Mouse (Mus musculus): ENCODE measurements around the gene Capn13.
"Not testable (repeated sequence)": the region's sequence is repeated elsewhere in the genome, so short reads cannot be mapped to it uniquely, and the experiment has no call there.

Gene Capn13

DNA sequence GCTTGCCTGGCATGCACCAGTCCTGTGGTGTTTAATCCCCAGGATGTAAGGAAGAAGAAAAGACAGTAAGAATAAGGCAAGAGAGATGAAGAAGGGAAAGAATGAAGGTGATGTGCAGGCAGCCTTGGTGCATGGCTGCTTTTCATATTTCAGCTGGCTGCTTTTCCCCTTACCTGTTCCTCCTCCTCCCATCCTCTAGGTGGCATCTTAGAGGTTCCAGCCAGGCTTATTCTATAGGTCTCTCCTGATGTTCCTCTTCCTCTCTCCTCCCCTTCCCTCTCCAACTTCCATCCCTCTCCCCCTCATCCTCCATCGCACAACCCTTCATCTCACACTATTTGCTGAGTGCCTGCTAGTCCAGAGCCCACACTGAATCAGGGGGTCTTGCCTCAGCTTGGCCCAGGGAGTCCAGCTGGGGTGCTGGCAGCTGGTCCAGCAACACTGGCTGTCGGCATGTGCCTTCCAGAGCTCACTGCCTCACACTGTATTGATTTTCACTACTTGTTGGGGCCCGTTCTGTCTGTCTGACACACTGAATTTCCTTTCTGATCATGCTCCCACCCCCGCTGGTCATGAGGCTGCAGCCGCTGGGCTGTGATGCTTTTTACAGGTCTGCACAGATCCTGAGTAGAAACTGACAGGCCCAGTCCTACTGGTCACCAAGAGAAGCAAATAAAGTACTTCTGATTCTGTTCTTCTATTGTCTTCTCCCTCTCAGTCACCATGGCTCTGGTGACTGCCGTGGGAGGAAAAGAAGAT is 56.9 kb downstream of the Capn13 start:
- no peak for DNase-seq (ENCODE audit: extremely low spot score, low spot score)

DNA sequence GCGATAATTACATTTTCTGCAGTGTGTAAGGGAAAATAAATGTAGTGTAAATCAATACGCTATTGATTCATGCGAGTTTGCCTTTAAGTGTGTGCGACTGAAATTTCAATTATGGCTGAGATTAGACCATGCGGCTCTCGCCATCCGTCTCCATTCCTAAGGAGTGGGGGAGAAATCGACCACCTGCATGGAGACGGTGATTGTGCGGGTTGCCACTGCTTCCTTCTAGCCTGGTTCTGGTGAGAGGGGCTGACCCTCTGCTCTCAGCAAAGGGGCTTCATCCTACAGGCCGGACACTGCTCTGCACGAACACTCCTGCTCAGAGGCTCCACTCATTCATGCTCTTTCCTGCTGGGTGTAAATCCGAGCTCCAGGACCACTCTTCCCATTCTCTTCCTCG is 58.0 kb downstream of the Capn13 start:
- no peak for DNase-seq (ENCODE audit: extremely low spot score, low spot score)

DNA sequence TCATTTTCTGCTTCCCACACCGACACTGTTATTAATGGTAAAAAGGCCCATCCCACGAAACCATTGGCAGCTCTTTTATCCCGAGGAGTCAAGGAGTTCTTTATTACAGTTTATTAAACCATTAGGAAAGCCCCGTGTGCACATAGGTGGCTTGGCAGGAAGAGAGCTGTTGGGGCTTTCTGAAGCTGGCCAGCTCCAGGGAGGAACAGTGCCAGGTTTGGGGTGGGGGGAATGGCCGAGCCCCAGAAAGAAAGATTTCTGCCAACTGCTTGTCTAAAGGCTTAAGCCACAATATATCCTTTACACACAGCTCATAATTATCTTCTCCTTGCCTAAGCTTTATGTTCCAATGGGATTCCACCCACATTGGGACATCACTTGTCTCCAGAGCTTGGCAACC is 71.6 kb downstream of the Capn13 start:
- no peak for DNase-seq (ENCODE audit: extremely low spot score, low spot score)

DNA sequence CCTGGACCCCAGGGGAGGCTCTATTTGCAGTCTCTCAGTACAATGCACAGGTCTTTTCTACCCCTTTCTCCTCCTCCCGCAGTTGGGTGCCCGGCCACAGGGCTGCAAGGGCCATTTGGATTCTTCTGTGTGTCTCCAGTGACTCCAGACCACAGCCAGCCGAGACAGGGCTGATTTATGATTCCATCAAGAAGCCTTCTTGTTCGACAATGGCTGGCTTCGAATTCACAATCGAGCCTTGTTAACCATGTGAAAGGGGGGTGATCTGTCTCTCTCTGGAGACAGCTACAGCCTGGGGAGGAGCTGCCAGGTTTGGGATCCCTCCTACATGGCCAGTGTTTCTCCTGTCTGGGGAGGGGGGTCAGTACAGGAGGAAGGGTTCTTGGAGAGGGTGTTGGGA is 75.4 kb downstream of the Capn13 start:
- DNase-seq (ENCODE audit: extremely low spot score, low spot score) = peak; percentile 50

DNA sequence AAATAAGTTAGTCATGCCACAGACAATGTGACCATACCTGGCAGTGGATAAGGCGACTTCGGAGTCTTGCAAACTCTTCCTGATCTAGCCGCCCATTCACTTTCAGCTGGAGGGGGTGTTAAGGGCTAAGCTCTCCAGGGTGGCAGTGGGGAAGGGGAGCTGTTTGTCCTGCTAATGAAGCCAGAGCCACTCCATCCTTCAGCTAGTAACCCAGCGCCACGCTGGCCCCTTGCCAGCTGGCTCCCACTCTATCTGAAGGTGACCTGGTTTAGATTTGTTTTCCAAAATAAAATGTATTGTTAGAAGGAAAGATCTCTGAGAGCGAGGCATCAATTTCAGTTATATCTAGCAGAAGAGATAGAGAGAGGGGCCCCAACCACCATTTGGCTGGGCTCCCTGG is 75.9 kb downstream of the Capn13 start:
- no peak for DNase-seq (ENCODE audit: extremely low spot score, low spot score)

DNA sequence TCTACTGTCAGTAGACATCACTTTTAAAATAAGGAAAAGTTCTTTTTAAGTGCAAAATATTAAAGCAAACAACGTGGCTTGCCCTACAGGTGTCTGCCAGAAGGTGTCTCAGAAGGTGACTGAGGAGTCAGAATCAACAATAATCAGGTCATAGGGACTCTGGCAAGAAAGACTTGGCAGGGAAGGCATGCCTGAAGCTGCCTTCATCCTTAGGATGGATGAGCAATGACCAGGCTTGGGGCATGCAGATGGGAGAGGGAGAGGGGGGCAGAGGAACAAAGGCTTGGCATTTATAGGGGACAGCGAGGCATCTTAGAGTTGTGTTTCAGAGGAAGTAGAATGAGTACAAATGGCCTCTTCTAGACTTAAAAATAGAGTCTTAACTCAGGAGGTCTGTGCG is 76.7 kb downstream of the Capn13 start:
- DNase-seq (ENCODE audit: extremely low spot score, low spot score) = no peak

DNA sequence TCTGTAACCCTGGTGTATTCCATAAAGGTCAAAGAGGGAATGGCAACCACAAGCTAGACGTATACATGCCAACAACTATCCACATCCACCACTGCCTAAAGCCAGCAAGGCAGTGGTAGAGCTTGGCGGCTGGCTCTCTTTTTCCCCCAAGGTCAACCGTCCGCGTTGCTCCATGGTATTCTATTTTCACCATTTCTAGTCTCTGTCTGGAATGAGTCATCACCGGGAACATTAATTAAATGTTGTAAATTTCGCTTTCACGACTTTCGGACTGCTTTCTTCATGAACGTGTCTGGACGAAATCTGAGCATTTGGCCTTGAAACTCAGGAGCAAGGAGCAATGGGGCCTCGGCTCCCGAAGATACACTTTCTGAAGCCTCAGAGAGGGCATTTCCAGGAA is 85.9 kb downstream of the Capn13 start:
- no peak for DNase-seq (ENCODE audit: extremely low spot score, low spot score)

DNA sequence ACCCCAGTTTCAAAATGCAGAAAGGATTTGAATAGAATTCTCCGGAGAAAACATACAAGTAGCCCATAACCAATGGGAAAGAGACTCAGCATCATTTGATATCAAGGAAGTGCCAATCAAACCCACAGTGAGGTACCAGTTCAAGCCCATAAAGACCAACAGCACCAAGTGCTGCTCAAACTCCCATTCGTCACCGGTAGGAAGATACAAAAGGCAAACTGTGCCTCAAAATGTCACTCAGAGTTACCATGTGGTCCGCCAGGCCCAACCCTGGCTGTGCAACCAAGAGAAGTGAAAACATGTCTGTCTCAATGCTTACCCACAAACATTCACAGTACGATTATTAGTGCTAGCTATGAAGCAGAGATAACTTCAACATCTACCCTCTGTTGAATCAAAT is 89.2 kb downstream of the Capn13 start:
- no peak for DNase-seq (ENCODE audit: extremely low spot score, low spot score)

DNA sequence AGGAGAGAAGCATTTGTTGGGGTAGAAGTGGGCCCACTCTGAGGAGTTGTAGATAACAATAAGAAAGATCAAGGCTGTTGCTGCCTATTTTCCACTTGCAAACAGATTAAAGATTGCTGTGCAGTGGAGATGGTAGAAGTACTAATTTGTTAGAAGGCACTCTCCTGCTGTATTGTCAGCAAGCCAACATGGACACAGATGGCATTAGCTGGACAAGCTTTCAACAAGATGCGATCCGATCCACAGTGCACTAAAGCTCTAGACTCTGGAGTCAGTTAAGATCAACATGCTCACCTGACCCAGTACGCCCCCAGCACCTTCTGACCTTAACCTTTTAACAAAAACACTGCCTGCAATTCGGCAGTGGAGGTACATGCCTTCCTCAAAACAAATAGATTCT is 92.0 kb downstream of the Capn13 start:
- DNase-seq (ENCODE audit: extremely low spot score, low spot score) = no peak

DNA sequence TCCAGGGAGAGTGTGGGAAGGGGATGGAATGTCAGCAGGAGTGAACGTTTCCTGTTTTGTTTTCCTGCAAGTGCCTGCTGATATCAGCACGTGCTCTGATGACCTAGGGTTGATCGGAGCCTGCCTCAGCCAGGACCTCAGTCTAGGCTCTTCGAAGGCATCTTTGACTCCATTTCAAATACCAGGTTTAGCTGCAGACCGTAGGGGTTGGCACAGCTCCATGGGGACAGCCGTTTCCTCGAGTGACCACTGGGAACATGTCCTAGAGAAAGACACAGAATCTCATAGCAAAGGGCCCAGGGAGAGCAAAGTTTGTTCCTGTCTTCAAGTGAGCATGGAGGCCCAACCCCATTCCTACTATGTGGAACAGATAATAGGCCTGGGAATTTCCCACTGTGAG is 94.0 kb downstream of the Capn13 start:
- peak; percentile 21 for DNase-seq (ENCODE audit: extremely low spot score, low spot score)

DNA sequence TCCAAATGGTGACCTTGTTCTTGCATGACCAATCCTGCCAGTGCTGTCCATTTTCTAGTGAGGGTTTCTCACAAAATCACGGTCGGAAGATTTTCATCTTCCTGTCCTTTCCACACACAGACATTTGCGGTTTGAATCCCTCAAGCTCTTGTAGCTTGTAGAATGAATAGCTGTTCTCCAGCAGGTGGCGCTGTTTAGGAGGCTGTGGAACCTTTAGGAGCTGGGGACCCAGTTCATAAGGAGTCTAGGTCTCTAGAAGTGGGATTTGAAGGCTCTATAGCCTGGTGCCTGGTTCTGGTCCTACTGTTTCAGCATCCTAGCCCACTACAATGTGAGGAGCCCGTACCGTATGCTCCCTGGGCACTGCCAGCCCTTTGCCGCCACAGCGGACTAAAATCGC is 95.0 kb downstream of the Capn13 start:
- DNase-seq (ENCODE audit: extremely low spot score, low spot score) = peak; percentile 80

DNA sequence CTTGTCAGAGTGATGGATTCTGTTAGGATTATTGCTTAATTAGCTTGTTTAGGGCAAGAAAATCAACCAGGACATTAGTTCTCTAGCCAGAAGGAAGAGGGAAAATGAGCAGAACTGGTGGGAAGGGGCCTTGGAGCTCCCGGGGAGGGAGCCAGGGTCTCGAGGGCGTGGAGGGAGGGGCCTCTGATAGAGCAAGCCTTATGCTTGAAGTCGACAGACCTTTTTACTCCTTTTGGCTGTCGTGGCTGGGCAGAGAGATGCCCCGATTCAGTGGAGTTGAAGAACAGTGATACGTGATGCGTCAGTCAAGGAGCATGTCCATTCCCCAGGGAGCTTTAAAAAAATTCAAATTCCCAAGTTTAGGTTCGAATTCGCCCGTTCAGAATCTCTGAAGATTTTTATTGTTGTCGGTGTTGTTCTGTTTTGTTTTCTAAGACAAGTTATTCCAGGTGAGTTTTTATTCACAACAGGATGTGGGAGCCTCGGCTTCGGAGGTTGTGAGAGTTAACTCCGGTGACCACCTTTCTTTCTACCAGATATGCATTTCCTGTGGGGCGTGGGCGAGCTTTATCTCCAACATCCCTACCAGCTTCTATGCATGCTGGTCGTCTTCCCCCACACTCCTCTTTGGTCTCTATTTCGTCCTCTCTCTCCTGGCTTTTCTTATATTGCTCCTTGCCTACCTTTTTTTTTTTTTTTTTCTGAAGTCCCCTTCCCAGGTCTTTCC is 96.4 kb downstream of the Capn13 start:
- no peak for DNase-seq (ENCODE audit: extremely low spot score, low spot score)

DNA sequence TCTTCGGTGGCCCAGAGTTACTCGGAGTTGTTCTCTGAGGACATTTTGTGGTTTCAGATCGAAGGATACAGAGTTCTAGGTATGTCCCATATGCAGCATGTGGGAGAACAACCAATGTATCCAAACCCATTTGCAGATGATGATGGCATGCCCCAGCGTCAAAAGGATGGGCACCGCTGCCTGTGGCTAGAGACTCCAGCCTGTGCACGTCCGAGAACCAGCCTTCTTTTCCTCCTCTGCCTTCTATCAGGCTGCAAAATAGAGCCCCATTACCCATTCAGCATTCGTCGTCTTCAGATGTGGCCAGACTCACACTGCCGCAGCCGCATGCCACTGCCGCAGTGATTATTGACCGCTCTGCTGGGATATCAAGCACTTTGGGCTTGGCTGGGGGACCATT is 97.0 kb downstream of the Capn13 start:
- no peak for DNase-seq (ENCODE audit: extremely low spot score, low spot score)

DNA sequence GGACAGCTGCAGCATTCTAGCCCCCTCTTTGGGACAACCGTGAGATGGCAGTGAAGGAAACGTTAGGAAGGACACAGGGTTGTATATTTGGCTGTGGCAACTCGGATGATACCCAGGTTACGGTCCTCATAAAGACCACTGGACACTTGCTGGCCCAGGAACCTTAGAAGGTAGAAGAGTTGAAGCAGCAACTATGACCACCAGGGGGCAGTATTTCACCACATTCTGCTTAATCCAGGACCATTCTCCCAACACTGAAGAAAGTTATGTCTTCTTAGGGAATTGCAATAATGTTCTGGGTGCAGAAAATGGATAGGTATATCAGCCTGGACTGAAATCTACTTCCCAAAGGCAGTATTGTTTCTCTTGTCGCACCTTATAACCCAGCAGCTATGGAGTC is 97.4 kb downstream of the Capn13 start:
- DNase-seq (ENCODE audit: extremely low spot score, low spot score) = peak; percentile 72

DNA sequence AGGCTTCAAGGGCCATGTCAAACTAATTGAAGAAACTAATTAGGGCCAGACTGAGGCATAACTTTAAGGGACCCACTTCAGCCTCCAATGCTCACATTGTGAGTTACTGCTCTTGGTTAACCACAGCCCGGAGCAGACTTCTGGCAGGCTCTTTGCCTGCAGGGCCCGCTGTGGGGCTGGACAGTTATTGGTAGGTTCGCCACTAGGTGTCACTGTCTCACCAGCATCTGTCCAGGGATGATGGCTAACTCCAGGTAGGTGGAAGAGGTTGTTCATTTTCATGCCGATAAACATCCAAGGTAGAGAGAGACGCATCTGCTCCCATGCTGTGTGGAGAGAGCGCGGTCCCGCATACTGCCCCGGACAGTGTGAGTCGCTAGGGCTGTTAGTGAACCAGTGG is 98.6 kb downstream of the Capn13 start:
- DNase-seq (ENCODE audit: extremely low spot score, low spot score) = peak; percentile 82

DNA sequence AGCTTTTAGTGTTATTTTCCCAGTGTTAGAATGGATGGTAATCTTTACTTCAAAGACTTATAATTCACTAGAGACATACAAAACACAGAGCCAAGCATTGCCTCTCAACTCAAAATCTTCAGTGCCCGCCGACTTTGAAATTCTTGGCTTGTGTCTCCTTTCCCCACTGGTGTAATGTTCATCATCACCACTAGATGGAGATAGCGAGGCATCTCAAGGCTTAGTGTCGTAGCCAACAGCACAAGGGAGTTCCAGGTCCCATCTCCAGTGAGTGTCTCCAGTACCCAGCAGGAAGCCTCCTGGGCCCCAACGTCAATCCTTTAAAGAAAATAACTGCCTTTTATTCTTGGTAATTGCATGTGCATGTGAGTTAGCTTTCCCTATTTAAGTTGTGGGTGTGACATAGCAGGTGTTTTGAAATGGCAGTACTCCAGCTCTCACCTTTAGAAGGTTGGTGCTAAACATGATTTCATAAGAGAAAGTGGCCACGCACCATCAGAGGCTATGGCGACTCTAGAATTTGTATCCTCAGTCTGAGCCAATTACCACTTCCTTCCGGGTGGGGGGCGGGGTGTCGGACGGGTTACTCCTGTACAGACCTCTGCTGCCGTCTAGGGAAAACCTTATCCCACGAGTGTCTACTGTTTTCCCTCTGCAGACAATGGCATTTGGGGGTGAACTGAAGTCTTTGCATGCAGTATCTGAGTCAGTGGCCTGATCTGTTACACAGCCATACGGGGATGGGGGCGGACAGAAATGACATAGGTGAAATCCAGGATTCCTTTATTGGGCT is 99.2 kb downstream of the Capn13 start:
- peak; percentile 64 for DNase-seq (ENCODE audit: extremely low spot score, low spot score)

DNA sequence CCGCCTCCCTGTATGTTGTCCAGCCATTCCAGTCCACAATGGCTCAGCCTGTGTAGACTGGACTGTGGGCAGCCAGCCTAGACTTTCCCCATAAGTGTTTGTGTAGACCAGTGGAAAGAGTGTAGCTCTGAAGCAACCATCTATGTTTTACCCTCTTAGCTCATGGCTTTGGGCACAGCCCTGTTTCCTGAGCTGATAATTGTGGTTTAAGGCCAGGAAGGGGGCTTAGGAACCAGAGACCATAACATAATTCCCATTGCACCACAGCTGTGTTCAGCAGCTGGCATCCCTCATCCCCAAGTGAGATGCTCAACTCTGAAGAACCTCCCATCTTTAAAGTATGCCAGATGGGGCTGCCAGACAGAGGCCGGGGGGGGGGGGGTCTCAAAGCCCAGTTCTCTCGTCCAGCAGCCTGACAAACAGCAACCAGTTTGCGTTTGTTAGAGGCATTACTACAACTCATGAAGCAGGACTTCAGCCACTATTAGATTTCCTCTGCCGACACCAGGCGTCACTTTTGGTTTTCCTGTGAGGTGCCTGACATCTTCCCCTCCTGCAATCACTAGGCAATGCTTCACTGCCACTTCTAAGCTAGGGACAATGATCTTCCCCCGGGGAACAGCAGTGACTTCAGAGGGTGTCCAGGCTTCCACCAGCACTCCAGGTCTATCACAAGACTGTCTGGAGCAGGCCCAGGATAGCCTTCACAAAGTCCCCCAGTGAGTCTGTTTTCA is 100.4 kb downstream of the Capn13 start:
- DNase-seq (ENCODE audit: extremely low spot score, low spot score) = no peak

DNA sequence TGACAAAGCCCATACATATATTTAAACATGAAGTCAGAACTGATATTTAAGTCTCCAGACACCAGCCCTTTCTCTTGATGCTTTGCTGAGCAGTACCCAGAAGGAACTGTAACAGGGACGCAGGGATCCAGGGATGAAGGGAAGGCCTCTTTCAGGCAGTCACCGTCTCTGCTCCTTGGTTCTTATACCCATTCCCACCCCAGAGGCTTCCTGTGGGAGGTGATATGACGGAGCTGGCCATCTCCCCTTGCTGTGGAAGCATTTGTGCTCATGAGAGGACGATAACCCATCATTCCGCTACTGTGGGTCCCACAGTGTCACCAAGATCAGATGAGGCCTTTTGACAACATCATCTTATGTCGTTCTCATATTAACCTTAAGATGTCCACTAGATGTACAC is 101.7 kb downstream of the Capn13 start:
- DNase-seq (ENCODE audit: extremely low spot score, low spot score) = no peak

DNA sequence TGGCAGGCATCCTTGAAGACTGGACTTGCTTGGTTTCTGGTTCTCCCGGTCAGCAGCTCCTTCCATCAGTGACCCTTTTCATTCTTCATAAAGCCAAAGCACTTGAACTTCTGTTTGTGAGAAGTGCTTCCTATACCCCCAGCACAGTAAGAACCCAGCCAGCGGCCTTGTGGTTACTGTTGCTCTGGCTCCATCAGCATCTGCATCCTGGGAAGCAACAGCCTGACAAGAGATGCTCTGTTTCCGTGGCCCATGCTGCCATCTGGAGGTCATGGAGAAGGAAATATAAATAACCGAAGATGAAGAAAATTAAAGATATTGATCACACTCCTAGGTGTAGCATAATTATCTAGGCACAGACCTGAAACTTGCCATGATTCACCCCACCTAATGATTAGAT is 103.8 kb downstream of the Capn13 start:
- DNase-seq (ENCODE audit: extremely low spot score, low spot score) = peak; percentile 38

DNA sequence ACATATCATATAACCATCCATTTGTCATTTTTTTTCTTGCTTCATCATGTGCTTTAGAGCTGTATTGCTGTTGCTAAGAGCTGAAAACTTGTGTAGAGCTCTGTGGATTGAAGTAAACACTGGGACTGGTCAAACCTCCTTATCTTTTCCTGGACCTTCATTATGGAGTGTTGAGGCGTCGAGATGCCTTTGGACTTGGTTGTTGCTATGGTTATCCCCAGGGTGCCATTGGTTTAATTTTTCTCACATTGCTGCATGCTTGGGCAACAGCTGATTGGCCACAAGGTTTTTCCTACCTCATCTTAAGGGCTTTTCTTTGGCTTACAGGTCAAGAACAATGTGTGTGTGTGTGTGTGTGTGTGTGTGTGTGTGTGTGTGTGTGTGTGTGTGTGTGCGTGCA is 107.4 kb downstream of the Capn13 start:
- no peak for DNase-seq (ENCODE audit: extremely low spot score, low spot score)

DNA sequence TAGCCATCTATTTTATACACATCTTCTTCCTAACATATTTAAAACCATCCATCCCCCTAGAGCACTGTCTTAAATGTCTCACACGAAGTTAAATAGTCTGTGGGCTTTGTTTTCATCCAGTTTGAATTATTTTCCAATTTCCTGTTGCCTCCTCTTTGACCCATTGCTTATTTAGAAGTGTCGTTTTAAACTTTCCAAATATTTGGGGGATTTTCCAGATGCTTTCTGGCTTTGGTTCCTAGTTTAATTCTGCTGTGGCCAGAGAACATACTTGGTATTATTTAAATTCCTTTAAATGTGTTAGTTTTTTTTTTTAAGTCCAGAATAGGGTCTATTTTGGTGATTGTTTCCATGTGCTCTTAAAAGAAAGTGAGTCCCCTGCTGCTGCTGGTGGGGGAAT is 116.4 kb downstream of the Capn13 start:
- DNase-seq (ENCODE audit: extremely low spot score, low spot score) = no peak

DNA sequence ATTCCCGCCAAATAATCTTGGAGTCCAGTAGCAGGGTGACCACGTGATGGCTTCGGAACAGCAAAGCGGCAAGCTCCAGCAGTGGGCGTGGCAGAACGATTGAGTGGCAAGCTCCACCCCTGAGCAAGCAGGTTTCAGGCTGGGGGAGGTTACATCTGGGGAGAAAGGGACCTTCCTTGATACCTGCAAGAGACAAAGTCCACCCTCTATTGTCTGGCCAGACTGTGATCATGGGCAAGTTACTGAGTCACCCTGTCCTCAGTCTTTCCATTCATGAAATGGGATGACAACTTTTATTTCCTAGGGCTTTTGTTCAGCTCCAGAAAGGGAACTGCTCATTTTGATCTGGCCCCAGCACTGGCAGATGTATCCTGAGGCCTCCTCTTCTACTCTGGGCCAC is 118.0 kb downstream of the Capn13 start:
- not testable (repeated sequence) for DNase-seq (ENCODE audit: extremely low spot score, low spot score)

Measured in neural tube, embryonic 10.5 days (tissue).